Mouse (Mus musculus) heart, embryonic 11.5 days (tissue): Measurements from ENCODE around the gene Tubgcp5. TPM values are rescaled to one million over a fixed set of nuclear protein-coding genes. Genes with fewer than 3 reads are reported as not detected.

Source experiments
- ATAC-seq: fragments of 200-750 bp; cut with Nextera tagmentation; replicated peaks from 2 replicates; pipeline ENCODE4 v1.8.0; 2017; ENCODE audit warnings: moderate library complexity; ENCODE audit not compliant: insufficient number of reproducible peaks, low FRiP score, low TSS enrichment
- H3K27ac ChIP-seq: fragments of 300-500 bp; sonication (generic); 2 replicates; pipeline ENCODE4 v1.5.1; 2014; ENCODE audit warnings: mild to moderate bottlenecking, low read depth, low read length
- H3K27me3 ChIP-seq: fragments of 300-500 bp; sonication (generic); 2 replicates; pipeline ENCODE4 v1.6.1; 2014; ENCODE audit warnings: mild to moderate bottlenecking, low read length, mixed read lengths; ENCODE audit not compliant: control insufficient read depth, insufficient read depth
- H3K36me3 ChIP-seq: fragments of 300-500 bp; sonication (generic); 2 replicates; pipeline ENCODE4 v1.6.1; 2014; ENCODE audit warnings: mild to moderate bottlenecking, low read length, moderate library complexity, mixed read lengths; ENCODE audit not compliant: control insufficient read depth, insufficient read depth
- H3K4me1 ChIP-seq: fragments of 300-500 bp; sonication (generic); 2 replicates; pipeline ENCODE4 v1.6.1; 2014; ENCODE audit warnings: low read length; ENCODE audit not compliant: control insufficient read depth, insufficient read depth
- H3K4me2 ChIP-seq: fragments of 300-500 bp; sonication (generic); 2 replicates; pipeline ENCODE4 v1.6.1; 2014; ENCODE audit warnings: mild to moderate bottlenecking, moderate library complexity
- H3K4me3 ChIP-seq: fragments of 300-500 bp; sonication (generic); 2 replicates; pipeline ENCODE4 v1.5.1; 2014; ENCODE audit warnings: low read depth, low read length
- H3K9ac ChIP-seq: fragments of 300-500 bp; sonication (generic); 2 replicates; pipeline ENCODE4 v1.6.1; 2014; ENCODE audit warnings: mild to moderate bottlenecking, low read depth, low read length, moderate library complexity
- H3K9me3 ChIP-seq: fragments of 300-500 bp; sonication (generic); replicated peaks from 2 replicates; pipeline ENCODE4 v1.6.1; 2016; ENCODE audit warnings: low read length; ENCODE audit not compliant: control insufficient read depth
- WGBS: fragments of 180-500 bp; shearing (Covaris S2); extraction: QIAGEN DNeasy Blood & Tissue Kit; methylation state at CpG from one replicate; pipeline ENCODE4 v1.1.7; 2014; ENCODE audit not compliant: insufficient replicate concordance; 5-methylcytosine and 5-hydroxymethylcytosine counted together
- polyA plus RNA-seq: library from polyadenylated mRNA; unstranded; fragments of >200 nt; fragmentation: Nextera tagmentation; extraction: Ambion mirVana; gene quantifications from 2 replicates; pipeline ENCODE4 v1.2.1, GENCODE M21; 2014

The Tubgcp5 gene
- polyA plus RNA-seq, 1 experiment from 2014 or later = 16.9 TPM

GRCm38 (mm10) chr7:55841977-55842503 lies 48.1 kb downstream of the Tubgcp5 start:
- peak overlapping the region; percentile 87 for H3K4me3 ChIP-seq
- peak overlapping the region; percentile 96 for H3K27ac ChIP-seq
- under 1% methylated on average over 40 of the region's 47 CpGs for WGBS
- H3K9ac ChIP-seq = peak overlapping the region; percentile 94
- peaks cover 12% of the 10 kb centered on the region for H3K4me1 ChIP-seq
- H3K36me3 ChIP-seq = no peaks in the 10 kb centered on the region
- H3K27me3 ChIP-seq = no peaks in the 10 kb centered on the region
- H3K9me3 ChIP-seq = no peaks in the 10 kb centered on the region
- ATAC-seq = peak; percentile 94
- peak overlapping the region; percentile 82 for H3K4me2 ChIP-seq

DNA sequence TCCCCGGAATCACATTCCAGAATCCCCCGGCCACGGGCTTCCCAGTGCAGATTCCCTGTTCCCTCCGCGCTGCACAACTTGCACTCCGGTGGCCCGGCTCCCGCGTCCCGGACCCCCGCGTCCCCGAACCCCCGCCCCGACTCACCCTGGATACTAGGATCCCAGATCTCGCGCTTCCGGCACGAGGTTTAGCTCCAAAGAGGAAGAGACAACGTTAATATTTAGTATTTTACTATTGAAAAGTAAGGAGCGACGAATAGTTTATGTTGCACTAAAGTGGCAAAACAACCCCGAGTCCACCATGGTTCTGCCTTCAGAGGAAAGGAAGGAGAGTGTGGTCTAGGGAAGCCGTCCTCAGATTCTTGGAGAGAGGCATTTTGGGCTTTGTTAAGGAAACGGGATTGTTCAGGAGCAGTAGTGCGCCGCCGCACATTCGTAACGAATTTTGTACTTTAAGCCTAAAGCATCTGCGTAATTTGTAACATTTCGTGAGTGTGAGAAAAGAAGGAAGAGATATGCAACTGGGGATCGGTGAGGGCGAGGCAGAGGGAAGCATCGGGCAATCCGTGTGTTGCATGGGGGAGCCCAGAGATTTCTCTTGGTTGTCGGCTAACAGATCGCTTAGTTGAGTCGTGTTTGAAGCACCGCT lies 48.7 kb downstream of the Tubgcp5 start:
- H3K9ac ChIP-seq = peak overlapping the region; percentile 94
- under 1% methylated on average over 39 of the region's 40 CpGs for WGBS
- no peaks in the 10 kb centered on the region for H3K27me3 ChIP-seq
- no peaks in the 10 kb centered on the region for H3K9me3 ChIP-seq
- peak; percentile 39 for ATAC-seq
- peak overlapping the region; percentile 96 for H3K27ac ChIP-seq
- peak overlapping the region; percentile 82 for H3K4me2 ChIP-seq
- peaks cover 12% of the 10 kb centered on the region for H3K4me1 ChIP-seq
- H3K4me3 ChIP-seq = peak overlapping the region; percentile 87
- H3K36me3 ChIP-seq = no peaks in the 10 kb centered on the region

DNA sequence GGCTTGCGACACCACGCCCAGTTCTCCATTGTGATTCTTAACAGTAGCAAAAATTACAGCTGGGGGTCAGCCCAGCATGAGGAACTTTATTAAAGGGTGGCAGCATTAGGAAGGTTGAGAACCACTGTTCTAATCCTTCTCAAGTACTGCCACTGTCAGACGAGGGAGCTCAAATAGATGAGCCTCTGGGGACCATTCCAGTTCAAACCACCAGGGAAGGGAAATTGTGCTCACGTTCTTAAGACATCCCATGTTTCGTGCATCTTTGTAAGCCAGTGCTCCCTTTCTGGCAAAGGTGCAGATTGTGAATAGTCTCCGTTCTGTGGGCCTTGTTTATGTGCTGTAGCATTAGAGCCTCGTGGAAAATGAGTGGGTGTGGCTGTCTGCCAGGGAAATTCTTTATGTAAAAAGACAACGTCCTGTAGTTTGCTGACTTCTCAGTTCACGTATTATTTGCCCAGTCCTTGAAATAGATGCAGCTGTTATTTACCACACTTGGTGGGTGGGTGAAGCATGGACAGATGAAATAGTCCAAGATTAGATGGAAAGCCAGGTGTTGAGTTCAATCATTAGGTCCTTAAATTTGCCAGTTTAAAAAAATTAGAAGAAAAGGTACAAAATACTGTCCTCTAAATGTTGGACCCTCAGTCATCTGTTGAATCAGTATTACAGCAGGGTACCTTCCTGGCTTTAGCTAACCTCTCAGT lies 52.8 kb downstream of the Tubgcp5 start:
- no peak for ATAC-seq
- WGBS = 71% methylated on average over 9 of the region's 9 CpGs
- Histone ChIP-seq H3K9me3 (no peaks in the 10 kb centered on the region), H3K36me3 (no peaks in the 10 kb centered on the region), H3K27me3 (no peaks in the 10 kb centered on the region), H3K27ac (no peak overlapping the region), H3K9ac (no peak overlapping the region), H3K4me1 (peaks cover 9% of the 10 kb centered on the region), H3K4me2 (no peak overlapping the region), H3K4me3 (no peak overlapping the region)

GRCm38 (mm10) chr7:55849948-55850571 lies 56.1 kb downstream of the Tubgcp5 start:
- Histone ChIP-seq H3K27ac (peak overlapping the region; percentile 50; the same call in 1 of the 2 replicates), H3K27me3 (no peaks in the 10 kb centered on the region), H3K36me3 (no peaks in the 10 kb centered on the region), H3K4me3 (no peak overlapping the region), H3K4me1 (no peaks in the 10 kb centered on the region), H3K9me3 (no peaks in the 10 kb centered on the region), H3K9ac (no peak overlapping the region), H3K4me2 (no peak overlapping the region)
- 63% methylated on average over 14 of the region's 14 CpGs for WGBS
- no peak for ATAC-seq

DNA sequence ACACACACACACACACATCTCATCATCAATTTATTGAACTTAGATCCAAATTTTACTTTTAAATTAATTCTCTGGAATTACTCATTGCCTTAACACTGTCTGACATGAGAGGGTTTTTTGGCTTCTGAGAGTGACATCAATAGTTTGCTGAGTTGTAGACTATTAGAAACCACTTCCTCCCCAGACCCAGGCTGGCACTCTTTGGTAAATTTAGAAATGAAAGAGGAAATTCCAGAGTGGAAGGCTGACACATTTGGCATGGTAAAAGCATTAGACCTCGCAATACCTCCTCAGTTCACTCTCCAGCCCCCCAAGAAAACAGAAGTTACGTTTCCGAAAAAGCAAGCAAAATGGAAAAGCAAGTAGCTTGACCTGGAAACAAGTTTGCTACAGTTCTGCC lies 58.8 kb downstream of the Tubgcp5 start:
- no peak overlapping the region for H3K9ac ChIP-seq
- ATAC-seq = no peak
- H3K4me1 ChIP-seq = no peaks in the 10 kb centered on the region
- H3K27me3 ChIP-seq = no peaks in the 10 kb centered on the region
- H3K4me2 ChIP-seq = no peak overlapping the region
- H3K27ac ChIP-seq = no peak overlapping the region
- WGBS = 62% methylated on average over 3 of the region's 3 CpGs
- H3K9me3 ChIP-seq = no peaks in the 10 kb centered on the region
- no peak overlapping the region for H3K4me3 ChIP-seq
- H3K36me3 ChIP-seq = no peaks in the 10 kb centered on the region

GRCm38 (mm10) chr7:55855597-55855996 lies 61.6 kb downstream of the Tubgcp5 start:
- Histone ChIP-seq H3K27me3 (no peaks in the 10 kb centered on the region), H3K9me3 (no peaks in the 10 kb centered on the region), H3K4me2 (no peak overlapping the region), H3K9ac (no peak overlapping the region), H3K4me1 (peaks cover 5% of the 10 kb centered on the region), H3K27ac (no peak overlapping the region), H3K36me3 (no peaks in the 10 kb centered on the region), H3K4me3 (no peak overlapping the region)
- ATAC-seq = no peak
- 76% methylated on average over 3 of the region's 3 CpGs for WGBS

DNA sequence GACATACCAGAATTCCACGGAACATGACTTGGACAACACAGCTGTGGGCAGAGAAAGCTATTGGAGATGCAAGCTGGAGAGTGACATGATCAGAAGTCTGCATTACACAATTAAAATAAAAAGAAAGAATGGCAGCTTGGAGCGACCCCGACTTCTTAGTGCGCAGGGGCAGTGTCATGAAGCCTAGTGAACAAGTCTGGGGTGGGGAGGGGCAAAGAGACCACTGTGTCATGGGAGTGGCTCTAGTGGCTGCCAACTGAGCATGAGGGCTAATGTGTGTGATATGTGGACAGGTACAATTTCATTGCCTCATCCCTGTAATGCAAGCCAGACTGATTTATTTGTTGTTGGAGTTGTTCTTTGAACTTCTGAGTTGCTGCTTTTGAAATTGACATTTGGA lies 62.8 kb downstream of the Tubgcp5 start:
- no peak for ATAC-seq

DNA sequence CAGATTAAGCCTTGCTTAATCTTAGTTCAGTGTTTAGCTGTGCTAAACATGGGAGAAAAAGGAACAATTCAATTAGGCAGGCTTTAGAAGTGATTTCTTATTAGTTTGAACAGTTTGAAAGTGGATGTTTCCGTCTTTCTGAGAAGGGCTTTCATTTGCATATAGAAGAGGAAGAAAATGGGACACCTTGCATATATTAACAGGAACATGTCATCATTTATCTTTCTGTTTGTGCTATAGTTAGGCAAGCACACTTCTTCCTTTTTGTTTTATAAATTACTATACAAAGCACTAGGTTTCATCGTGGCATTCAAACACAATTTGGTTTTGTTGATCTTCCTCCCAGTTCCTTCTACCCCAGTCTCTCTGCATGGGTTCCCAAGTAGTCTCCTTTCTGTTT lies 63.8 kb downstream of the Tubgcp5 start:
- Histone ChIP-seq H3K36me3 (no peaks in the 10 kb centered on the region), H3K27ac (no peak overlapping the region), H3K9ac (no peak overlapping the region), H3K4me1 (peaks cover 5% of the 10 kb centered on the region), H3K9me3 (no peaks in the 10 kb centered on the region), H3K4me3 (no peak overlapping the region), H3K4me2 (no peak overlapping the region), H3K27me3 (no peaks in the 10 kb centered on the region)
- 77% methylated on average over 2 of the region's 2 CpGs for WGBS
- ATAC-seq = no peak

More for the DNA sequence above, 62.8 kb downstream of the Tubgcp5 start:
- Histone ChIP-seq H3K4me2 (no peak overlapping the region), H3K27me3 (no peaks in the 10 kb centered on the region), H3K9me3 (no peaks in the 10 kb centered on the region), H3K27ac (no peak overlapping the region), H3K4me1 (peaks cover 5% of the 10 kb centered on the region), H3K9ac (no peak overlapping the region), H3K36me3 (no peaks in the 10 kb centered on the region), H3K4me3 (no peak overlapping the region)
- 91% methylated on average over 4 of the region's 4 CpGs for WGBS
